Mouse (Mus musculus): ENCODE data around the gene Tmco1.

Tmco1 gene

DNA sequence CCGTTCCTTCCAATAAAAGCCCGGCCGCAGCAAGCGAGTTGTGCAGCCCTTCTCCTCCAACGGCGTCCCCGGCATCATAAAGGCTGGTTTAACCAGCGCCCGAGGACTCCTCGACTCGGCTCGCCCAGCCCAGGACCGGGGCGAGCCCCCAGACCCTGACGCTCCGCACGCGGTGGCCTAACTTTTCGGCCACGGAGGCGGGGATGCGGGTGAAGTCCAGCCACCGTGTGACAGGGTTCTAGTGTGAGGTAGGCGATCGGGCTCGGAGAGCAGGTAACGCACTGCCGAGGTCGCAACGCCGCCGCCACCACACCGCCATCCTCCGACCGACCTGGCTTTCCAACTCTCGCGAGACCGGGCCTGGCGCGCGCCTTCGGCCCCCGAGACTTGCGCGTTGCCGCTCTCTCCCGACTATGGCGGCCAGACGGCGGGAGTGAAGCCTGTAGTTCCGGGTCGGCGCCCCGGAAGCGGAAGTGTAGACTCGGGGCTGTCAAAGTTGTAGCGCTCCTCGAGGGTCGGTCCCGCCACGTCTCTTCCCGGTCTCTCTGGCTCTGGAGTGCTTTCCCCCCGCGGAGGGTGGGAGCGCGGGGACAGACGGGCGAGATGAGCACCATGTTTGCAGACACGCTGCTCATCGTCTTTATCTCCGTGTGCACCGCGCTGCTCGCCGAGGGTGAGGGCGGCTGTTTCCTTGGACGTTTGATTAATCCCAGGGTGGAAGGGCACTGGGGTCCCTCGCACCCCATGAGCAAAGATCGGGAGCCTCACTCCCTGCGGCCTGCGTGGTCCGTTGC lies at the start of gene Tmco1:
TSS of gene Tmco1 (plus strand) at position 118 of the 794 bp plus-strand sequence.
- peak; percentile 98 for DNase-seq

GRCm38 (mm10) chr1:167259702-167260101 lies 48.5 kb upstream of the Tmco1 start:
- DNase-seq = peak; percentile 49

GRCm38 (mm10) chr1:167261750-167262149 lies 46.4 kb upstream of the Tmco1 start:
- DNase-seq = no peak

DNA sequence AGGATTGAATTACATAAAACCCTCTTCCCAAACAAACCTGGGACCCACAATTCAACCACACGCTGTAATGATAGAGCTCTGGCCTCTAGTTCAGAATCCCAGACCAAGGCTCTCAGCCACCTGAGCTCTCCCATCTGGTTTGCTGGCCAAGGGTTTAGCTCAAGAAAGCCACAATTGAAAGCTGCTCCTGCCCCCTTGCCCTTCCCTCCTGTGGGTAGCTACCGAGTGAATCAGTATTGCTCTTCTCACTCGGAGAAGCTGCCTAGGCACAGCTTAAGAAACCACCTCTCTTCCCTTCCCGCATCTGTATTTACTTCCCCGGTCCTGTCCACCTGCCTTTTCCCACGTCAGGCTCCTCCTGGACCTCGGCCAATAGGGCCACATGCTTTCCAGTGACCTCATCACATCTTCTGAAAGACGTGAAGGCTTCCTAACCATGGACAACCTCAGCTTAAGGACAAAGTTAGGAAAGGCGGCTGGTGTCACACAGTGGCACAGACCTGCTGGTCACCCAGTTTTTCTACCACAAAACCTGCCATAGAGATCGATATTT lies 45.6 kb upstream of the Tmco1 start:
- no peak for DNase-seq

DNA sequence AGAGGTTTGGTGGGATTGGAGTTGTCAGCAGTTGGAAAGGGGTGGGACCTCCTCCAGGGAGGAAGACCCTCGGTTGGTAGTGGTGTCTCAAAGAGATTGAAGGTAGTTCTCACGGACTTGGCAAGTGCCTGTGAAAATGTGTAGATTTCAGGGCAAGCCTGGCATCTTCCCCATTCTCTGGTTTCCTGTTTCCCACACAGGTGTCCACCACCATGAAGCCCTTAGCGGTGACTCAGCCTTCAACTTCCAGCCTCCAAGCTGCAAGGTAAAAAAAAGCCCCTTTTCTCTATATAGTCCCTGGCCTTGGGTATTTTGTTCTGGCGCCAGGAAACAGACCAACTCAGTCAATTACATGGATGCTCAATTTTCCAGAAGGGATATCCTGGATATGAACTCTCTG lies 42.8 kb upstream of the Tmco1 start:
- no peak for DNase-seq

DNA sequence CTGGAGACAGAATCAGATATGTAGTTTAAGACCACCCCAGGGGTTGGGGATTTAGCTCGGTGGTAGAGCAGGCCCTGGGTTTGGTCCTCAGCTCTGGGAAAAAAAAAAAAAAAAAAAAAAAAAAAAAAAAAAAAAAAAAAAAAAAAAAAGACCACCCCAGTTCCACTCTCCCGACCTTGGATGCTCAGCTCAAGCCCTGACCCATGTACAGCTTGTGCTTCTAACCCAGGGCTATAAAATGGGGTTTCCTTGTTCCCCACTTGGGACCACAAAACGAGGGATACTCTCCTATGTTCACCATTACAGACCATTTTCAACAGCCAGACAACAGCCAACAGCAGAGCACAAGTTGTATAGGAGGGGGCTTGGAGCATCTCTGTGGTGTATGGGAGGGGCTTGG lies 41.5 kb upstream of the Tmco1 start:
- no peak for DNase-seq

GRCm38 (mm10) chr1:167268360-167269063 lies 39.7 kb upstream of the Tmco1 start:
- DNase-seq = no peak

DNA sequence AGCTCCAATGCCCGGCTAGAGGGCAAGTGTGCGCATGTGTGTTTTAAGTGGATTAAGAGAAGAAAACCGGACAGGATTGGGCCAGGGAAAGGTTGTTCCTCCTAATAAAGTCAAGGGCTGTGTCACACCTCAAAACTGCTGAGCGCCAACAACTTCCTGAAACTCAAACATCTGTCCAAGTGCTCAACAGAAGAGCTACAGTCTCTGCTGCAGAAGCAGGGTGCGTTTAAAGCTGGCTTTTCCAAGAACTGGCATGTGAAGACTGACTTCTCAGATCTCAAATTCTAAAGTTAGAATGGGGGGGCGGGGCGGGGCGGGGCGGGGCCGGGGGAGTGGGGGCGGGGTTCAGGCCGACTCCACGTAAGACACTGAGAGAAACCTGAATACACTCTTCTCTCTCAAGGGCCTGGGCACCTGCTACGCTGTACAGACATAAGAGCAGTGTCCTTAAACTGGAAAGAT lies 38.8 kb upstream of the Tmco1 start:
- DNase-seq = no peak

DNA sequence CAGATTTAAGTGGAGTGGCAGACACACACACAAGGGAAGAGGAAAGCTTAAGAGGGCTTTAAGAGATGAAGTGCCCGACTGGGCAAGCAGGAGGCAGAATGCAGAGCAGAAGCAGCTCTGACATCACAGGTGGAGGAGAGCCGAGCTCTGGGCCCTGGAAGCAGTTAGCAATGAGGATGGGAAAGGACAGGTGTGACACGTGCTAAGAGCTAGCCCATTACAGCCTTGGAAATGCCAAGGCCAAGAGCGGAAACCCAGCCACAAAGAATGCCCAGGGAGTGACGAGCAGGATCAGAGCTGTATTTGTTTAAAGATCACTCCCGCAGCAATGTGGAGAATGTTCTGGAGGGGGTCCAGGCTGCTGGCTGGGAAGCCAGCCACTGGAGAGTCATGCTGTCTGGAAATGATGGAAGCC lies 38.3 kb upstream of the Tmco1 start:
- DNase-seq = peak; percentile 80

- DNase-seq = peak; percentile 44
Observed at GRCm38 (mm10) chr1:167270342-167271111, 37.7 kb upstream of the Tmco1 start.

GRCm38 (mm10) chr1:167271304-167271703 lies 36.9 kb upstream of the Tmco1 start:
- no peak for DNase-seq

DNA sequence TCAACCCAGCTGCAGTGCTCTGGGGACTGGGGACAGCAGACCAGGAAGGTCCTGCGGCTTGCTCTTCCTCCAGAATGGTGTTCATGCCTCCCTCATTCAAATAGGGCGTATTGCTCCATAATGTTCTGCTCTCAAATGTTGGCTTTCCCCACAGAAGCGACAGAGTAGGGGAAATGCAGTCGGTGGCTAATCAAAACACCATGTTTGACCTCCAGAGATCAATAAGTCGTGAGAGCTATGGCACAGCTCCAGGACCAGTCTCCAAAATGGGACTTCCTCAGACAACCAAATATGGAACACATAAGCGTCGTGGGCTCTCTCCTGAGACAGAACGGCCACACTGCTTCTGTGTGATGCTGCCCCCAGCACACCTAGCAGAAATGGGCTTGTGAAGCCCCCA lies 36.3 kb upstream of the Tmco1 start:
- no peak for DNase-seq

DNA sequence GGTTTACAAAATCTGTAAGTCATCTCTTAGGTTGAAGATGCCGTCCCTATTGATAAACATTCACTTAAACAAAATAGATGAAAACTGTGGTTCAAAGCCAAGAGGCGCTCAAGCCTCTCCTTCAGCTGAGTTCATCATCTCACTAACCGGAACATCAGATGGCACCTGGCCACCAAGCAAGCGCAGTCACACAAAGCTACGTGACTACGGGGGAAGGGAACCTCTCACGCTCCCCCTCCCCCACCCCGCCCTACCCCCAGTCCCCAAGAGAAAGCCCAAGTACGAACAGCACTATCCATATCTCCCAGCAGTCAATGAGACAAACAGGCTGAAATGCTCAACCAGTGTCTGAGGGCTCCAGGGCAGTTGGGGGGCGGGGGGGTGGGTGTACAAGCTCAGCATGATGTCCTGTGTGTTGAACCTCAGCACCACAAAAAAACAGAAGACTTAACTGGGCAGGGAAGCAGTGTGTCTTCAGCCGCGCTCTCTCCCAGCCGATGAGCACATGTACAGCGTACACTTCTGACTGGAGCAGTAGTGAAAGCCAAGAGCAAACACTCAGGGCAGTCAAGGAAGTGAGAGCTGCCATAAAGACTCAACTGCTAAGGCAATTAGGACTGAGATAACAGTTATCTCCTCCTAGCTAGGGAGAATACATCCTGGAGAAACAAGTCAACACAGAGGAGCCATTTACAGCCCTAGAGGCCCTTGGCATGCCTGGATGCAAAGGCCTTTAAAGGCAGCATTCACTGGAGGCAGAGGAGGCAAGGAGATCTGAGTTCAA lies 34.6 kb upstream of the Tmco1 start:
- no peak for DNase-seq

DNA sequence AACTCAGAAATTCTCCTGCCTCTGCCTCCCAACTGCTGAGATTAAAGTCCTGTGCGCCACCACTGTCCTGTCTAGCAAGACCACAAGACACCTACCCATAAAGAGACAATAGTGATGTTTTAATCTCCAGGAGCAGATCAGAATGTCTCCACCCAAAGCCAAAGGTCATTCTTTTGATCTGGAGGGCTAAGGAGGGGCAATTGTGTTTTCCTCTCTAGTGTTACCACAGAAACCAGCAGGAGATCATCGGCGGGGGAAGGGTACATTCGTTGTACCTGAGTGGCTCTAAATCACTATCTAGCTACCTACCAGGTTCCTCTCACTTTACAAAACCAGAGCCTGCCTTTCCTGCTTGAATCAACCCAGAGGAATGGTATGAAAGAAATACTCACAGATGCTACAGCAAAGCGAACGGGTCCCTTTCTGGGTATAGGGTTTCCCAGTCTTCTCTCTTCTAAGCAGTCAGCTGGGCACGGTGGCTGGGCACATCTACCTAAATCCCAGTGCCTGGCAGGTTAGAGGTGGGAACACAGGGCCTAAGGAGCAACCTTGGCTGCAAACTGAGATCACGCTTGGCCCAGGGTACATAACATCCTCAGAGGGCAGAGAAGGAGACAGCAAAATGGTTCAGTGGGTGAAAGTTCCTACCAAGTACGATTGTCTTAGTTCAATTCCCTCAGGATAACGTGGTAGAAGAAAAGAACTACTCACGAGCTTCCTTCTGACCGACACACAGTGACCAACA lies 33.4 kb upstream of the Tmco1 start:
- no peak for DNase-seq

GRCm38 (mm10) chr1:167278395-167278794 lies 29.8 kb upstream of the Tmco1 start:
- no peak for DNase-seq

GRCm38 (mm10) chr1:167279160-167279715 lies 28.9 kb upstream of the Tmco1 start:
- DNase-seq = no peak

- no peak for DNase-seq
Observed at GRCm38 (mm10) chr1:167280061-167280460, 28.1 kb upstream of the Tmco1 start.

GRCm38 (mm10) chr1:167282112-167282511 lies 26.1 kb upstream of the Tmco1 start:
- DNase-seq = no peak

- no peak for DNase-seq
Observed at GRCm38 (mm10) chr1:167282768-167283167, 25.4 kb upstream of the Tmco1 start.

DNA sequence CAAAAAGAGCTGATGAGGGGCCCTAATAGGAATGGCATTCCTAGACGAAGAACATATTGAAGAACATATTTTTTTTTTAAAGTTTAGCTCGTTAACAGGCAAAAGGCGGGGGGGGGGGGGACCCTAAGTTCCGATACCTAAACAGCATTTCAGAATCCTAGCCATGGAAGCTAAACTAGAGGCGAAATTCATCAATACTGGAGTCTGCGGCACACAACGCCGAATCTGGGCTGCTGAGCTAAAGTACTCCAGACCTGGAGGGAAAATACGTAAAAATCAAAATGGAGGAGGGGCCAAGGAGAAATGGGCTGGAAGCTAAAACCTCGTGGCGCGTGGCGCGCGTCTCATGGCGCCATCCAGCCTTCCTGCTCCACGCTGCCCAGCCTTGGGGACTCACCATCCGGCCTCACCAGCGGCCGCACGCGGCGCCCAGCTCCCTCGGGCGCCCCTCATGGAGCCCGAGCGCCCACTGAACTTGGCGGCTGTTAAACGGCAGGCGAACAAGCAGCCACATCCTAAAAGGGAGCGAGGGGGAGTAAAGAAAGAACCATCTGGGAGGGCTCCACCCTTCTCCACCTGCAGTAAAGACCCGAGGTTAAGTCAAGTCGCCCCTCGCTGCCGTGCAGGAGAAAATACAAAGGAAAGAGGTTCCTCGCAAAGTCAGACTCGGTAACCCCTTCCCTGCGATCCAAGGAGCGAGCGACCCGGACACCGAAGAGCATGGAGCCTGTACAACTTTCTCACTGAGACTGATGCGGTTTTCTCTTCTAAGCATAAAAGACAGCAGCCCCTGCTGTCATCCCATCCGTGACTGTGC lies 24.5 kb upstream of the Tmco1 start:
- peak; percentile 67 for DNase-seq

Data from right cerebral cortex, postnatal 4 days (tissue).